Mouse (Mus musculus): ENCODE results near the gene Adra2a.

DNA sequence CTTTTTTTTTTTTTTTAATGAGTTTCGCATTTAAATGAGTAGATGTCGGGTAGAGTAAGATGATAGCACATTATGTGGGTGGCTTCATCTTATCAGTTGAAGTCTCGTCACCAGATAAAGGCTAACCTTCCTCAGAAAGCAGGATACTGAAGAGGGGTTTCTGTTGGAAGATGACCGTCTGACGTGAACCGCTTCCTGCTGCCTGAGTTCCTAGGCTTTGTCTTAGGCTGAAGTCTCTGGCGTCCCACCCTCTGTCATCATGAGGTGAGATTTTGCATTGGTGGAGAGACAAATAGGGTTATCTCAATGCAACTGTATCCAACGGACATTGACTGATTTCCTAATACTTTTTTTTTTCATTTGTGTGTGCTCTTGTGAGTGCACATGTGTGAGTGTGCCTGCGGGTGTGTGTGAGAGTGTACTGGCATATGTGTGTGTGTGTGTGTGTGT is 37.8 kb downstream of the Adra2a start:
- TF ChIP-seq EP300 (IDR thresholded peaks at IDR 0.05): no peak
- TF ChIP-seq CTCF (IDR thresholded peaks at IDR 0.05): no peak
